Mouse (Mus musculus) cortical plate, adult 2 months (tissue): Measurements from ENCODE around the gene Etl4.

Source experiments
- CTCF ChIP-seq: fragments of 200-500 bp; IDR thresholded peaks from 2 replicates; pipeline ENCODE4 v1.5.1; 2011; ENCODE audit warnings: mild to moderate bottlenecking, control low read depth, low read length; ENCODE audit not compliant: insufficient read depth; ENCODE audit errors: extremely low read depth
- POLR2A ChIP-seq: fragments of 200-500 bp; IDR thresholded peaks from 2 replicates; pipeline ENCODE4 v1.6.1; 2011; ENCODE audit warnings: mild to moderate bottlenecking, low read length, control low read depth; ENCODE audit not compliant: insufficient read depth; ENCODE audit errors: extremely low read depth

GRCm38 (mm10) chr2:20777931-20778330, 868.4 kb downstream of the Etl4 start:
- TF ChIP-seq CTCF (peak; percentile 44), POLR2A (no peak)
